Mouse (Mus musculus) intestine, embryonic 16.5 days (tissue): ENCODE results near the gene Gramd1a. TPM values are rescaled to one million over a fixed set of nuclear protein-coding genes. Genes with fewer than 3 reads are reported as not detected.

Experiments
- ATAC-seq: fragments of 200-750 bp; cut with Nextera tagmentation; 2 replicates; pipeline ENCODE4 v1.8.0; 2017; ENCODE audit warnings: moderate TSS enrichment, moderate library complexity
- H3K27ac ChIP-seq: fragments of 300-500 bp; sonication (generic); 2 replicates; pipeline ENCODE4 v1.5.1; 2014; ENCODE audit warnings: mild to moderate bottlenecking, low read length
- H3K27me3 ChIP-seq: fragments of 300-500 bp; sonication (generic); replicated peaks from 2 replicates; pipeline ENCODE4 v1.6.1; 2014; ENCODE audit warnings: low read length, control low read depth, mixed read lengths; ENCODE audit not compliant: control insufficient read depth, insufficient read depth
- H3K36me3 ChIP-seq: fragments of 300-500 bp; sonication (generic); 2 replicates; pipeline ENCODE4 v1.6.1; 2014; ENCODE audit warnings: low read length, control low read depth; ENCODE audit not compliant: control insufficient read depth, insufficient read depth
- H3K4me1 ChIP-seq: fragments of 300-500 bp; sonication (generic); 2 replicates; pipeline ENCODE4 v1.6.1; 2014; ENCODE audit warnings: low read length, control low read depth, mixed read lengths; ENCODE audit not compliant: control insufficient read depth, insufficient read depth
- H3K4me2 ChIP-seq: fragments of 300-500 bp; sonication (generic); 2 replicates; pipeline ENCODE4 v1.6.1; 2014; ENCODE audit warnings: low read depth, low read length, control low read depth
- H3K4me3 ChIP-seq: fragments of 300-500 bp; sonication (generic); 2 replicates; pipeline ENCODE4 v1.5.1; 2014; ENCODE audit warnings: mild to moderate bottlenecking, low read length
- H3K9ac ChIP-seq: fragments of 300-500 bp; sonication (generic); 2 replicates; pipeline ENCODE4 v1.6.1; 2014; ENCODE audit warnings: low read depth, low read length
- H3K9me3 ChIP-seq: fragments of 300-500 bp; sonication (generic); 2 replicates; pipeline ENCODE4 v1.6.1; 2016; ENCODE audit warnings: low read length, control low read depth; ENCODE audit not compliant: control insufficient read depth
- WGBS: fragments of 180-500 bp; shearing (Covaris S2); extraction: QIAGEN DNeasy Blood & Tissue Kit; methylation state at CpG from one replicate; pipeline ENCODE4 v1.1.7; 2014; 5-methylcytosine and 5-hydroxymethylcytosine counted together
- polyA plus RNA-seq: library from polyadenylated mRNA; unstranded; fragments of >200 nt; fragmentation: Nextera tagmentation; extraction: Ambion mirVana; gene quantifications from 2 replicates; pipeline ENCODE4 v1.2.1, GENCODE M21; 2015

The Gramd1a gene
- polyA plus RNA-seq, 1 experiment from 2014 or later = 39.7 TPM

DNA sequence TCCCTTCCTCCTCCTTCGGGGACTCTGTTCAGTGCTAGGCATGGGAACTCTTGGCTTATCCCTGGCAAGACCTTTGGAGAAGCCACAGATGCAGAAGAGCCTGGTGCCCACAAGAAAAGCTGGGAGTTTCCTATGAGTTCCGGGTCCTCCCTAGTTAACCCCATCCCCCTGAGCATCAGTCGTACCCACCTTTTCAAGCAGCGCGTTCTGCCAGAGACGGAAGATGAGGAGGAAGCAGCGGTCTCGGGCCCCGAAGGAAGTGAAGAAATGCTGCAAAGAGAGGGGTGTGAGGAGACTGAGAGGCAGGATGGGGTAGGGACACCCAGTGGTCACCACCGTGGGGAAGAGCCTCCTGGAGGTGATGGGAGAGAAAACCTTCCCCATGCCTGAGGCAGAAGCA, 14.8 kb downstream of the Gramd1a start:
- ATAC-seq = no peak
- 0 out of 2 replicates have a peak, but pooled peaks cover 3% of the 10 kb centered on the region for H3K4me1 ChIP-seq
- no peak overlapping the region for H3K9ac ChIP-seq

DNA sequence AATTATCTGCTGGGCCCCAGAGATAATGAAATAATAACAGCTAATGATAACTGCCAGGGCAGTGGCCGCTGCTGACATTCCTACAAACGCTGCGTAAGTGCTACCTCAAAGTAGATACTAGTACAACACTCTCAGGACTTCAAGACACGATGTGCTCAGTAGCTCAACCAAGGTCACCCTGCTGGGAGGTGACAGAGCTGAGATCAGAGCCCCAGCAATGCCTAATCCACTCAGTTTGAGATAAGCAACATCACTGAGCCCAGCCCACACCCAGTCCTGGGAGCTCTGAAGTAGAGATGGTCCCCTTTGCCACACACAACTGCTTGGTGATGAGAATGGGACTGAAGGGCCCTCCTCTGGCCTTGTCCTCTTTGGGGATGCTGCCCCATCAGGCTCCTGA, 15.4 kb downstream of the Gramd1a start:
- 77% methylated on average over 4 of the region's 4 CpGs for WGBS
- Histone ChIP-seq H3K27ac (no peak overlapping the region), H3K9me3 (no peaks in the 10 kb centered on the region), H3K27me3 (no peaks in the 10 kb centered on the region), H3K4me1 (no peaks in the 10 kb centered on the region), H3K4me2 (no peak overlapping the region), H3K4me3 (no peak overlapping the region), H3K9ac (no peak overlapping the region), H3K36me3 (peaks cover 34% of the 10 kb centered on the region)
- no peak for ATAC-seq

More for the DNA sequence above, 14.8 kb downstream of the Gramd1a start:
- Histone ChIP-seq H3K4me3 (no peak overlapping the region), H3K4me2 (no peak overlapping the region), H3K9me3 (no peaks in the 10 kb centered on the region), H3K36me3 (peaks cover 27% of the 10 kb centered on the region), H3K27me3 (no peaks in the 10 kb centered on the region), H3K27ac (no peak overlapping the region)
- WGBS = 94% methylated on average over 10 of the region's 10 CpGs

DNA sequence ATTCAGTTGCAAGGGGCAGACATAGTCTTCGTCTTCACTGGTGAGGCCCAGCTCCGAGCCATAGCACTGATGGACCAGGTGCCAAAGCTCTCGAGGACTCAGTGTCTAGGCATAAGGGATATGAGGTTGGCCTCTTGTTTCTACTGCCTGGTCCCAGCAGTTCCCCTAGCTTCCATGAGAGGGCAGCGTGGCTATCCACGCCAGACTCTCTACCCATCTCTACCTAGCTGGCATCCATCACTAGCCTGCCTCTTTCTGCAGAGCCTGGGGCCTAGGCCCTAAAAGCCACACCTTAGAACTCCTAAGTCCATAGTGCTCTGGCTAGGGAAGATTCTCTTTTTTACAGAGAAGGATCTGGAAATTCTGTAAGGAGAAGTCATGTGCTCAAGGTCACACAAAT, 15.9 kb downstream of the Gramd1a start:
- Histone ChIP-seq H3K27me3 (no peaks in the 10 kb centered on the region), H3K27ac (no peak overlapping the region), H3K4me1 (no peaks in the 10 kb centered on the region), H3K9me3 (no peaks in the 10 kb centered on the region), H3K9ac (no peak overlapping the region), H3K4me2 (no peak overlapping the region), H3K36me3 (peaks cover 36% of the 10 kb centered on the region), H3K4me3 (no peak overlapping the region)
- 65% methylated on average over 5 of the region's 5 CpGs for WGBS
- peak; percentile 67 for ATAC-seq

DNA sequence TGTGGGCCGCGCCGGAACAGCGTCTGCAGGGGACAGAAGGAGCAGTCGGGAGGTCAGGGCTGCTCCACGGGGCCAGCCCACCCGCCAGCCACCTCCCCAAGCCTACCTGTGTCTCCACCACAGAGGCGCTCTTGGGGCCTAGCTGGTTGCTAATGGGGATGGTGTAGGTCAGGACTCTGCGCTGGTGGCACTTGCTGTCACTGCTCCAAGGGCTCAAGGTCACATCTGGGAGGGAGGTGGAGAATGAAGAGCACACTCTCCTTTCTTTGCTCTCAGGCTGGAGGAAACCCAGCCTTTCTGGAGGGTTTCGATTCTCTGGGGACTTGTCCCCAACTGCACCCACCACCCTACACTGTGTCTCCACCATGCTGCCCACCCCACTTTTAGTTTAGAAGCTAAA, 20.0 kb downstream of the Gramd1a start:
- Histone ChIP-seq H3K4me1 (no peaks in the 10 kb centered on the region), H3K4me3 (no peak overlapping the region), H3K9me3 (no peaks in the 10 kb centered on the region), H3K27me3 (no peaks in the 10 kb centered on the region), H3K4me2 (no peak overlapping the region), H3K9ac (no peak overlapping the region), H3K36me3 (peaks cover 33% of the 10 kb centered on the region), H3K27ac (no peak overlapping the region)
- no peak for ATAC-seq
- whole genome bisulfite sequencing = 90% methylated on average over 10 of the region's 10 CpGs

DNA sequence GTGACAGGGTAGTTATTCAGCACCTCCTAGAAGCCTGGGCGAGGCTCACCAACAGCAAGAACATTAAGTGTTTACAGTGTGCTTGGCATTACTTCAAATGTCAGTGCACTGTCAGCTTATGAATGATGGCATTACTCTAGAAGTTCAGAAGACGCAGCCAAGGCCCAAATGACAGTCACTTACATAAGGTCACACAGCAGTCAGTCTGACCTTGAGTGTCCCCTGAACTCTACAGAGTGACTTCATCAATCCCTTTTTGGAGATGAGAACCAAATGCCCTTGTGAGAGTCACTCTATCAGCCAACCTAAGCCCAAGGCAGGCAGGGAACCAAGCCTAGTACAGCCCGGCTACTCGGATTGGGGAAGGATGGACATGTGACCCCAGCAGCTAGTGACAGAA, 23.8 kb downstream of the Gramd1a start:
- Histone ChIP-seq H3K4me2 (no peak overlapping the region), H3K27ac (no peak overlapping the region), H3K9ac (no peak overlapping the region), H3K4me3 (no peak overlapping the region), H3K4me1 (0 out of 2 replicates have a peak, but pooled peaks cover 5% of the 10 kb centered on the region), H3K27me3 (peaks cover 8% of the 10 kb centered on the region), H3K9me3 (no peaks in the 10 kb centered on the region), H3K36me3 (peaks cover 25% of the 10 kb centered on the region)
- WGBS = 90% methylated on average over 4 of the region's 4 CpGs
- ATAC-seq = no peak

DNA sequence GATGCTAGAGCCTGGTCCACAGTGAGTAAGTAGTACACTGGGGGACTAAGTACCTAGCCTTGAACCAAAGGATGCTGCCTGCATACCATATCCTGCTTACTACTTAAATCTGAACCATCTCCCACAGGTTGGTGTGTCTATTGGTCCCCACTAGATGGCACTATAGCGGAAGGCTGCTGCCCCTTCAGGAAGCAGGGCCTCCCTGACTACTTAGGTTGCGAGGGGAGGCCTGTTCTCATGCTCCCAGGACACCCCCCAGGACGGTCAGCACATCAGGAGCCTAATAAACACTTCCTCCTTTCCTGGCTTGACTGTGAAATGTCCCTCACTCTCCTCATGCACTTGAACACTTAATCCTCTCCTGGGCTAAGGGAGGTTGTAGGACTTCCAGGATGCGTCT, 24.9 kb downstream of the Gramd1a start:
- H3K36me3 ChIP-seq = peaks cover 24% of the 10 kb centered on the region
- no peaks in the 10 kb centered on the region for H3K9me3 ChIP-seq
- H3K27me3 ChIP-seq = peaks cover 18% of the 10 kb centered on the region
- peaks cover 11% of the 10 kb centered on the region for H3K4me1 ChIP-seq
- H3K4me2 ChIP-seq = no peak overlapping the region
- H3K27ac ChIP-seq = no peak overlapping the region
- no peak overlapping the region for H3K9ac ChIP-seq
- H3K4me3 ChIP-seq = no peak overlapping the region
- 32% methylated on average over 4 of the region's 4 CpGs for WGBS
- ATAC-seq = 0 out of 2 replicates have a peak, but pooled peaks have one; percentile 31

DNA sequence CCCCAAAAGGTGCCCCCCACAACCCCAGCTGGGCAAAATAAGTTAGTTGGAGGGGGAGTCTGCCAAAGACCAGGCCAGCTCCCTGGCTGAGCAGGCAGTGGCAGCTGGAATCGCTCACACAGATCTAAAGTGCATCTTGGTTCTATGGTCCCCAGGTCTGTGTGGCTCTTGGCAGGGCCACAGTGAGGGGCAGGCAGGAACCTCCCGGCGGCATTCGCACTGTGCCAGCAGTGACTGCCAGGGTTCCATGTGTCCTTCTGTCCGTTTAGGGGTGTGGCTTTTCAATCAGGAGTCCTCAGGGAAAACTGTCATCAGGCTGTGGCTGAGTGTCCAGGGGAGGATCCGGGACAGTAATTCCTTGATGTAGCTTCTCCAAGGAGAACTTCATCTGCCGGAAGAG, 25.5 kb downstream of the Gramd1a start:
- Histone ChIP-seq H3K9ac (no peak overlapping the region), H3K27ac (no peak overlapping the region), H3K9me3 (no peaks in the 10 kb centered on the region), H3K27me3 (peaks cover 24% of the 10 kb centered on the region), H3K36me3 (peaks cover 17% of the 10 kb centered on the region), H3K4me3 (no peak overlapping the region), H3K4me1 (peaks cover 11% of the 10 kb centered on the region), H3K4me2 (no peak overlapping the region)
- 95% methylated on average over 7 of the region's 7 CpGs for WGBS
- no peak for ATAC-seq

DNA sequence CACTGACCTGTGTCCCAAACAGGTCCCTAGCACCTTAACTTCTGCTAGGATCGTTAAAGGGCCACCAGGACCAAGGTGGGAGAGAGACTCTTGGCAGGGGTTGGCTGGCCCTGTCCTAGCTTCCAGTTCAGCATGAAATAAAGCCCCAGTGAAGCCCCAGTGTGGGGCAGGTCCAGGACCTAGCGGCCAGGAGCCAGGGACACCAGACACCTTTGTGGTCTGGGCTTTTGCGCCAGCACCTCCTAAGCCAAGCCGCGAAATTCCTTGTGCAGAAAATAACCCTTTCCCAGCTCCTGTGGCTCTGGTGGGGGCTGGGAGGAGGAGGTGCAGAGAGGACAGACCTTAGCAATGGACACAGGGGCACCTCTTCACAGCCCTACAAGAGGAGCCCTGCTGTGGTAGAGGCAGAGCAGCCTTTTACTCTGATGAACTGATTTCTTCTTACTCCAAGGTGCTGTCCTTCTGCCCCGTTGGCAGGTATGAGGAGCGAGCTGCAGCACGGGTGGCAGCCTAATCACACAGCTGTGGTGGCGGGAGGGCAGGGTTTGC, 27.5 kb downstream of the Gramd1a start:
- H3K4me2 ChIP-seq = no peak overlapping the region
- peaks cover 11% of the 10 kb centered on the region for H3K4me1 ChIP-seq
- no peak overlapping the region for H3K27ac ChIP-seq
- ATAC-seq = no peak
- no peaks in the 10 kb centered on the region for H3K9me3 ChIP-seq
- 69% methylated on average over 9 of the region's 9 CpGs for WGBS
- H3K4me3 ChIP-seq = no peak overlapping the region
- H3K27me3 ChIP-seq = peaks cover 31% of the 10 kb centered on the region
- H3K9ac ChIP-seq = no peak overlapping the region
- H3K36me3 ChIP-seq = peaks cover 10% of the 10 kb centered on the region

DNA sequence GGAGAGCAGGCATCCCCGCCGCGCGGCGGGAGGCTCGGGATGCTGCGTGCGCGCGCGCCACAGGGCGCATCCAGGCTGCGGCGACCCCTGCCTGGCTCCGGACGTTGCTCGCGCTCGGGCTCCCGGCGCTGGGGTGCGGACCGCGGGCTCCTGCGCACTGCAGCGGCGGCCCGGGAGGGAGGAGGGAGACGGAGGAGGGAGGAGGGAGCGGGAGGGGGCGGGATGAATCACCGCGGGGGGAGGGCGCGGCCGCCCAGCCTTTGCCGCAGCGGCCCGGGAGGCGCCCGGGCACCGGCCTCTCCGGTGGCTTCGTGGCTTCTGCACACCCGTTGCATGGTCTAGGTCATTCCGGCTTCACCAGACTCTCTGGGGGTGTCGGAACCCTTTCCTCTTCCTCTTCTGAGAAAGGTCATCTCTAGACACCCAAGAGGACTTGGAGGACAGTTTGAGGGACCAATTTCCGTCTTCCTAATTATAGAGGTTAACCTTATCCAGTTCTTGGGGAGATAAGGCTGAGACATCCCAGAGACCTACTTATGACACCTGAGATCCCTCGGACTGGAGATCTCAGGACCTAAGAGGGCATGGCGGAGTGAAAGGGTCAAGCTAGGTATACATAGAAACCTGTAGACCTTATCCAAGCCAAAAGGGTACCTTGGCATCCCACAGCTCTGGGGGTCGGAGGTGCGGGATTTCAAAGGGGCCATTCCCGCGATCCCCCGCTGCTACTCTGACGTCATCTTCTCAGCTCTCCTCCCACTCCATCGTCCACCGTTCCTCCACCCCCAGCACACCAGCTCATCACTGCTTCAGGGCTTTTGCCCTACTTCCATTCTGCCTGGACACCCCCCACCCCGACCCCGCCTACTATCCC, 28.6 kb downstream of the Gramd1a start, which contains the start of gene Scn1b:
Scn1b (minus strand) TSS at position 153 of the 874 bp plus-strand sequence.
- Histone ChIP-seq H3K27ac (no peak within 1 kb of the TSS), H3K9me3 (no peaks in the 10 kb centered on the region), H3K4me2 (peak within 1 kb of the TSS; percentile 98), H3K4me1 (peaks cover 11% of the 10 kb centered on the region), H3K36me3 (peaks cover 3% of the 10 kb centered on the region; the same call in 1 of the 2 replicates), H3K27me3 (peaks cover 31% of the 10 kb centered on the region), H3K9ac (peak within 1 kb of the TSS; percentile 63), H3K4me3 (peak within 1 kb of the TSS; percentile 61)
- peak; percentile 69 for ATAC-seq
- WGBS = 1% methylated on average over 57 of the region's 60 CpGs
